Mouse (Mus musculus) c-Kit-positive CD71-positive TER-119-positive erythroid progenitor cells, embryonic 14.5 days (primary cell): ENCODE data around the gene Cnn3.

Experiments used
- DNase-seq: peaks from one replicate; pipeline ENCODE4 v3.0.0-alpha.2; 2013; ENCODE audit warnings: low spot score

Cnn3 gene

GRCm38 (mm10) chr3:121418850-121419435 is 7.4 kb upstream of the Cnn3 start:
- DNase-seq: no peak

GRCm38 (mm10) chr3:121422405-121422804 is 3.9 kb upstream of the Cnn3 start:
- no peak for DNase-seq

DNA sequence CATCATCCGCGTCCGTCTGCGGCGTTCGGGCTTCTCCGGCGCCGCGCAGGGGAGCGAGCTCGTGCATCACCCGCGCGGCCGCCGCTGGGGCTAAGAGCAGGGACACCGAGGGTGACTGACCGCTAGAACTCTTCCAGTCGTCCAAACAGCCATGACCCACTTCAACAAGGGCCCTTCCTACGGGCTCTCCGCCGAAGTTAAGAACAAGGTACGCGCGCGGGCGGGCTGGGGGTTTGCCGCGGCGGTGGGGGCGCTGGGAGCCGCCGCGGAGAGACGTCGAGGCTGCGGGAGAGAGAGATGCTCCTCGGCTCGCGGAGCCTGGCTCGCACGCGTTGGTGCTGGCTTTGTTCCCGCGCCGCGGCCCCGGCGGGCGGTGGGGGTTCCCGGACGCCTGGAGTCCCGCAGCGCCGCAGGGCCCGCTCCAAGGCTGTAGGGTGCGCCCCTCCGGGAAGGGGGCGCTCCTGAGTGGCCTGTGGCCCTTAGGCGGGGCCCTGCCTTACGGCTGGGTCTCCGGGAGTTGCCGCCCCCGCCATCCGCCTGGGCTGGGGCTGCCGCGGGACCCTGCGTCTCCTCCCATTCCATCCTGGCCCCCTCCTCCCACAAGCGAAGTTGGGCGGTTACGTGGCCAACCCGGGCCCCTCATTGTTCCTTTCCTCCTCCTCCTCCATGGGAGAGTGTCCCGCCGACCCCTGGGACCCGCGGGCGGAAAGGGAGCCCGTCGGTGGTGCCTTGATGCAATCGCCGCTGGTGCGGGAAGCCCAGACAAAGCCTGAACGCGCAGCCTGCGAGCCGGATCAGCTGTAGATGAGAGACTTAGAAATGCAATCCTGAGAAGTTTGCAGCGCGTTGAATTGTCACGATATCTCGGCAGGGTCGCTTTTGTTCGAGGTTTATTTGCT is 573 bp downstream of the Cnn3 start:
- peak; percentile 57 for DNase-seq

GRCm38 (mm10) chr3:121427520-121427908 is 1.2 kb downstream of the Cnn3 start:
- DNase-seq: no peak

DNA sequence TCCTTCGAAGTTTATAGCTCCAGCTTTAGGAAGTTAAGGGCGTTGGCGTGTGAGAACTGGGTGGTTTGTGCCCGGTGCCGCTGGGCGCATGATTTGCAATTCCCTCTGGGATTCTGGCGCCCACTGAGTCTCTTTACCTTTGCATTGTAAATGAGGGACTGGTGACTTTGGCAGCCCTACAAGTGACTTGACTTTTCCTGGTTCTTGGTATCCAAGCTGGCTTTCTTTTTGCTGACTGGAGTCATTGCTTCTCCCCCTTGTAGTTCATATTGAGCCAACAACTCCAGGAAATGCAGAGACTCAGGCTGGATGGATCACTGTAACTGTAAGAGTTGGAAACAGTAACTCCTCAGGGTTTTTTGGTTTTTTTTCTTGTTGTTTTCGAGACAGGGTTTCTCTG is 1.9 kb downstream of the Cnn3 start:
- no peak for DNase-seq

- no peak for DNase-seq
Observed at GRCm38 (mm10) chr3:121428696-121429259, 2.5 kb downstream of the Cnn3 start.

- DNase-seq: no peak
Observed at GRCm38 (mm10) chr3:121429469-121429868, 3.2 kb downstream of the Cnn3 start.

DNA sequence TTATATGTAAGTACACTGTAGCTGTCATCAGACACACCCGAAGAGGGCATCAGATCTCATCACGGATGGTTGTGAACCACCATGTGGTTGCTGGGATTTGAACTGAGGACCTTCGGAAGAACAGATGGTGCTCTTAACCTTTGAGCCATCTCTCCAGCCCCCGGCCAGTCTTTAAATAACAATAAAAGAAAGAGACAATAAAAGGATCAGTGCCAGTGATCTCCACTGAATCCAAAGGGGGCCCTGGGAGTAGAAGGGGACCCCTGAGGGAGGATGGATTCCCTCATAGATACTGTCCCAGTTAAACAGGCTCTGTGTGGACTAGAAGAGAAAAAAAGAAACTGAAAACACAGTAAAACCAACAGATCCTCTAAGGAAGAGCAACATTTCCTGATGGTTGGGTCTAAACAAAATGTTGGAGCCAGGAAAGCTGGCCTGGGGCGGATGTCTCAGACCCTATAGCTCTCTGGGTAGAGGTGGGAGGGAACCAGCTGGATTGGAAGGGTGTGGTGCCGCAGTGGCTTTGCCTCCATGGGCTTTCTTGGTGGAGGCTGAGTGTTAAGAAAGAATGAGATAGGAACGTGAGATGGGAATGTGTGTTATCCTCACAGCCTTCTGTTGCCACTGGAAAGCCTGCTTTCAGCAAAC is 4.1 kb downstream of the Cnn3 start:
- DNase-seq: no peak

GRCm38 (mm10) chr3:121433359-121433758 is 7.1 kb downstream of the Cnn3 start:
- no peak for DNase-seq

DNA sequence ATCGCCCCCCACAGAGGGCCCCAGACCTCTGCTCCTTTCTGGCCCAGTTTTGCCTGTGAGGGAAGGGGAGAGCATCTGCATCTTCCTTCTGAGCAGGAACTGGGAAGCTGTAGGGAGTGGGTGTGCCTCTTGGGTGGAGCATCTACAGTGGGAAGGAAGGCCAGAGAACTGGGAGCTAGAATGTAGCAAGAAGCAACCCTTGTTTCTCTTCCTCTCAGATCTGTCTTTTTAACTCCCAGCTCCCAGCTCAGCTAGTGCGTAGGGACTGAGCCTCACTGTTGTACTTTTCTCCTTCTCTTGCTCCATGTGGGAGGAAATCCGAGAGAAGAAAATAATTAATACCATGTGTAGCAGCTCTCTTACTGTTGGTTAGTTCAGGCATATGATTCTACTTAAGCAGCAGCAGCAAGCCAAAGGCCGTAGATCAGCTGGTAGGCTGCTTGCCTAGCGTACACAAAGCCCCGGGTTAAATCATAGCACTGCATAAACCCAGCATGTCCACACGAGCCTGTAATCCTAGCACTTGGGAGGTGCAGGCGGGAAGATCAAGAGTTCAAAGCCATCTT is 7.8 kb downstream of the Cnn3 start:
- no peak for DNase-seq

DNA sequence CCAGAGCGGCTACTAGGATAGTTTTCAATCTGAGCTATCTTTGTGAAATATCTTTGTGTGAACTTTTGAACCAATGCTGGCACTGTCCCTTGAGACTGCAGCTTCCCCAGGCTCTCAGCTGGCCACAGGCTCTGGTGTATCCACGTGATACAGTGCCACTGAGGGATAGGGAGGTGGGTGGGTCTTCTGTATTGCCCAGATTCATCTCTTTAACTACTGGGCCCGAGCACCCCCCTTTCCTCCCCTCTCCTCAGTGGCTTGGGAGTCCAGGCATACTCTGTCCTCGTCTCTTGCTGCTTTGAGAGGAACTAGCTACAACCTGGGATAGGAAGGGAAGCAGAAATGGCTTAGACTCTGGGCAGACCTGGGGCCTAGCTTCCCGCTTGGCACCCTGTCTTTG is 9.0 kb downstream of the Cnn3 start:
- DNase-seq: no peak

DNA sequence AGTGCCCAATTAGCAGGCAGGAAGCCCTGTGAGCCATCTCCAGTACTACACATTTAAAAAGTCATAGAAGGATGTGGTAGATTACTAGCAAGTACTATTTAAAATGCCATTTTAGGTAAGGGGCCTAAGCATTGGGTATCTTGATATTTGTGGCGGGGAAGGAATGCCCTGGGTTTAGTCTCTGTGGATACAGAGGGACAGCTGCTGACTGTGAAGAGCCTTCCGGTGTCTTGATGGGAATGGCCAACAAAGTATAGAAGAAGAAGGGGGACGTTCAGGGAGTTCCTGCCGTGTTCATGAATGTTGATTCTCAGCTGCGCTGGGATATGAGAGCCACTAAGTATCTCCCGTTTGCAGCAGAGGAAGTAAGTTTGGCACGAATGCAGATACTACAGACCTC is 10.8 kb downstream of the Cnn3 start:
- no peak for DNase-seq

- DNase-seq: no peak
Observed at GRCm38 (mm10) chr3:121437996-121438395, 11.7 kb downstream of the Cnn3 start.

DNA sequence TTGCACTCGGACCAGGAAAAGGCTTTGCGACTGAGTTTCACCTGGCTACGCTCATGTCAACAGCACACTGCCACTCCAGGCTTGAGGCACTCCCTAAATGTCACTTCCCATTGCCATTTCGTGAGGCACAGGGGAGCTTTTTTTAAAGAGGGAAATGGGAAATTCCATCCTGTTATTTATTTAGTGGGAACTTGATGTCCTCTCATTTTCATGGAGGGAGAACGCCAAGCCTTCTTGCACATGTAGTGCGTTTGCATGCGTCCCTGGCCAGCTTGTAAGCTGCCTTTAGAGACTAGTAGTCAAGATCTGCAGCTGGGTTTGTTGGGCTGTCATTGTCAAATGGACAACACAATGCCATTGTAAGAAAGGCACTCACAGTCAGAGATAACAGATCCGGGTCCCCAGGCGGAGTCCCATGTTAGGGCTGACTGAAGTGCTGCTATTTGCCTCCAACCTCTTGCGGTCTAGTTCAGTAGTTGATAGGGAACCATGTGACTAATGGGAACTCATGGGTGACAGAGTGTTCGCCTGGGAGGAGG is 13.4 kb downstream of the Cnn3 start:
- DNase-seq: no peak

- no peak for DNase-seq
Observed at GRCm38 (mm10) chr3:121441504-121441903, 15.2 kb downstream of the Cnn3 start.

- no peak for DNase-seq
Observed at GRCm38 (mm10) chr3:121442288-121442687, 16.0 kb downstream of the Cnn3 start.

- no peak for DNase-seq
Observed at GRCm38 (mm10) chr3:121443861-121444271, 17.6 kb downstream of the Cnn3 start.

- DNase-seq: no peak
Observed at GRCm38 (mm10) chr3:121444414-121444813, 18.1 kb downstream of the Cnn3 start.

GRCm38 (mm10) chr3:121446454-121446853 is 20.2 kb downstream of the Cnn3 start:
- no peak for DNase-seq

GRCm38 (mm10) chr3:121448029-121448468 is 21.8 kb downstream of the Cnn3 start:
- DNase-seq: no peak

DNA sequence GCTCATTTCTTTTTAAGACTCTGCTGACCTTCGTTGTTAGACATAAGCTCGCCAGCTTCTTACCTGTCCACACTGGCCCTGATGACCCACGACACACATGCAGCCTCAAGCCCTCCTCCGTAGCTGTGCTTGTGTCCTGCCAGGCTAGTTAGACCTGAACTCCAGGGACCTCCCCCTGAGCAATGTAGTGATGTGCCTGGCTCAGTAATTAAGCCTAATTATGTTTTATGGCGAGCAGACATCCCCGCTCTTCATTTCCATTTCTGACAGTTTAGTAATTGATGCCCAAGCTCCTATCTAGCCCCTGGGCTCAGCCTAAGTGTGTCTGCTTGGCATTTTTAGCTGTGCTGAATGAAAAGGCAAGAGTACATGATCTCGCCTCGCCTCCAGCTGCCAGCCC is 22.3 kb downstream of the Cnn3 start:
- DNase-seq: no peak

DNA sequence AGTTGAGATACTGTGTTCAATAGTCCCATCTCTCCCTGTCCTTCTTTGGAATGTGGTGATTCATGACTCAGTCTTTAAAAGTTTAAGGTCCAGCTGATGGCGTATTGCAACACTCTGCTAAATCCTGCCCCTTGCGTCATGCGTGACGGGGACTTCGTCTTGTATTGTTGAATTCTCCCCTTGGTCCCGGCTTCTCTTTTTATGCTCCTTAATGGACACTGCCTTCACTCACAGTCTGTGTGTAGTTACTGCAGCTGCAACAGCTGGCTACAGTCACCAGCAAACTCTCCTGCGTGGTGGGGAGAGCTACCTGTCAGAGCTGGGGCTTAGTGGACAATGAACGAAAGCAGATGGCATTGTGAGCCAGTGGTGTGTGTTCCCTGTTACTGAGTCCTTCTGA is 23.2 kb downstream of the Cnn3 start:
- no peak for DNase-seq
